Comparison of ENCODE assay signal across 12 mouse cellular contexts in the genomic region with DNA sequence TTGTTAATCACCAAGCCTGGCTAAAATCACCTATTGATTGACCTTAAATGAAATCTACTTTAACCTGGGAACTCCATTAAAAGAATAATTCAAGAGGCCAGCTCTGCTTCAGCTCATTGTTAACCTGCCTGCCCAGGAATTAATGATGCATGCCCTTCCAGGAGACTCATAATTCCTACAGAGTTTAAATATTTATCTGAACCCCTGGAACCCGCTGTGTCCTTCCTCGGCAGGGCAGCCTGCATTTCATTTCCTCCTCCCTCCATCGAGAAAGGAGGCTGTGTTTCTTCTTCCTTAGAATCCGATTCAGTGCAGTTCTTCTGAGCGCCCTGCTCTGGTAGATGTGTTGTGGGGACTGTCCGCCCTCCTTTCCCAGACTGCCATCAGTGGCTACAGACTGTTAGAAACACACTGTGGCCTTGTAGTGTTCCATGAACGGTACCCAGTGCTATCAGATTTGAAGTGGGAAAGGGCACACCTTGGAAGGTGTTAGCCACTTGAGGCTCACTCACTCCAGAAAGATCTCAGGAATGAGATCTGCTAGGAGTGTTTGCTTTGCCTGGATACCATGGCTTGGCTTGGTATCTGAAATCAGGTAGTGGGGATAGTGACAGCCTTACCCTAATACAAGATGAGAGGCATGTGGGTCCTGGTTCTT.
DNase-seq lines count a peak whose midpoint lies in the region; ATAC-seq lines count a peak whose summit lies in the region.
"Had no signal": no experiment of that assay in that cellular context is flagged by ENCODE, and none has a peak within 500 bp of the region (broad histone marks: within the 10 kb centered on the region; RNA-seq: fewer than 3 reads in every experiment).

No protein-coding gene starts in this region.

- intact Hi-C loops in heart, postnatal 14 days (cut with DNase I): no loop called here

- no peak overlapping the region for H3K9ac ChIP-seq in neural tube, embryonic 12.5 days
- H3K9ac ChIP-seq: lung, embryonic 15.5 days had no signal

- WGBS in neural tube, embryonic 12.5 days: 54% methylated on average over 7 of the region's 7 CpGs

- H3K4me1 ChIP-seq in neural tube, embryonic 12.5 days: peaks cover 4% of the 10 kb centered on the region

- no peaks in the 10 kb centered on the region for H3K9me3 ChIP-seq in neural tube, embryonic 12.5 days
- H3K9me3 ChIP-seq: lung, embryonic 15.5 days had no signal

- no peaks in the 10 kb centered on the region for H3K36me3 ChIP-seq in neural tube, embryonic 12.5 days
- H3K36me3 ChIP-seq: lung, embryonic 15.5 days had no signal

- ATAC-seq in neural tube, embryonic 12.5 days (ENCODE audit: low FRiP score, low read depth): peak; percentile 30; the same call in 1 of the 2 replicates

- H3K27ac ChIP-seq in neural tube, embryonic 12.5 days: peak overlapping the region; percentile 62
- H3K27ac ChIP-seq: lung, embryonic 15.5 days had no signal

- H3K27me3 ChIP-seq in neural tube, embryonic 12.5 days (replicated peaks): no peaks in the 10 kb centered on the region
- H3K27me3 ChIP-seq: lung, embryonic 15.5 days had no signal

- peak; percentile 4 for DNase-seq in lung, postnatal 36 days
- DNase-seq in lung, postnatal 4 days: no peak
- peak; percentile 18 for DNase-seq in kidney, adult 11 months
- peak; percentile 9 for DNase-seq in kidney, postnatal 10 days
- DNase-seq in frontal cortex, postnatal 14 days (ENCODE audit: low spot score in 2 of 2): no peak
- no peak for DNase-seq in spleen, postnatal 4 days (ENCODE audit: low spot score in 2 of 2)
- DNase-seq in heart, postnatal 14 days: no peak
- DNase-seq: adrenal gland, adult 8-10 months; layer of hippocampus, adult 9-11 months; left cerebral cortex, postnatal 4 days had no signal

- no peak overlapping the region for H3K4me3 ChIP-seq in neural tube, embryonic 12.5 days
- H3K4me3 ChIP-seq: lung, embryonic 15.5 days had no signal

- no peak overlapping the region for H3K4me2 ChIP-seq in neural tube, embryonic 12.5 days (replicated peaks)
- H3K4me2 ChIP-seq: lung, embryonic 15.5 days had no signal

Comparison
In these comparisons a context has a peak if more than half of its experiments do, and no peak if none do; other contexts are left out.
1. DNase-seq: peak in lung, postnatal 36 days (single experiment), kidney, adult 11 months (single experiment) and kidney, postnatal 10 days (single experiment); none in lung, postnatal 4 days (0 of 2), frontal cortex, postnatal 14 days (0 of 2), spleen, postnatal 4 days (0 of 2) and heart, postnatal 14 days (0 of 2).